Mouse (Mus musculus): ENCODE measurements around the gene Clec4a3. TPM values are rescaled to one million over a fixed set of nuclear protein-coding genes. Genes with fewer than 3 reads are reported as not detected.
"Not testable (repeated sequence)": the region's sequence is repeated elsewhere in the genome, so short reads cannot be mapped to it uniquely, and the experiment has no call there.

Gene Clec4a3
- total RNA-seq (2015; ENCODE audit: low replicate concordance) (25.2 and 26.0 TPM in 2 replicates), total RNA-seq (2017; ENCODE audit: low replicate concordance) (8.1 and 20.3 TPM in 2 replicates)

DNA sequence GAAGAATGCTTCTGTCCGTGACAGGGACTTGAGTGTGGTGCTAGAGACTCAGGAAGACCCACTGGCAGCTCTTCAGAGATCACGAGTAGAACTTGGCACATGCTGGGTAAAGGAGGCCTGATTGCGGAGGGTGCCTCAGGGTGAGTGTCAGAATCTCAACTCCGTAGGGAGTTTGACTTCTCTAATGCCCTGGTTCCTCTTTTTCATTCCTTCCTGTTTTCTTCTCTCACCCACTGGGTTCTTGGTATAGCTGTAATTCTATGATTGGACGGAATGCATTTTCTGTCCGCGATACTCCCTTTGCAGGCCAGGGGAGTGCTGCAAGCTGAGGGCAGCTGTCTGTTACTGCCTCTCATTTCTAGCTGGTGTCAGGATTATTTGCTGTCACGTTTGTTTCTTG is at the start of gene Clec4a3:
Clec4a3 (plus strand) TSS at position 115 of the 400 bp plus-strand sequence.
- no peak for ATAC-seq (replicated peaks; ENCODE audit: low FRiP score, poor library complexity, severe bottlenecking)

DNA sequence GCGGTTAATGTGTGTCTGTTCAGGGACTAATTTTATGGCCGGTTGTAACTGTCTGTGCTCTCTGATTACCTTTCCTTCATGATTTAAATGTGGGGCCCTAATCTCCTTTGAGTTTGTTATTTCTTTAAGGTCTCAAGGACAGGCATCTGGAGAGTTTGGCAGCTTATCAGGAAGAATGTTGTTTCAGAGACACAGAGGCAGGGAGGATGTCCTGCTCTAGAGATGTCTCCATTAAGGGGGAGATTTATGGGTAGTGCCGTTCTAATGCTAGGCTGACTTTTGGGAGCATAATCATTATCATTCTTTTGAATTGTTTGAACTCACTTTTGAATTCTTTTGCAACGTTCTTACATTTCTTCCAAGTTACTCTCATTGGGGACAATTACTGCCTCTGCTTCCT is 32.4 kb upstream of the Clec4a3 start:
- no peak for ATAC-seq (replicated peaks; ENCODE audit: low FRiP score, poor library complexity, severe bottlenecking)

- no peak for ATAC-seq (replicated peaks; ENCODE audit: low FRiP score, poor library complexity, severe bottlenecking)
Measured at GRCm38 (mm10) chr6:122921451-122921850, 30.9 kb upstream of the Clec4a3 start, which contains the start of gene Clec4a1. Gene Clec4a1 (plus strand): TSS chr6:122921848.

DNA sequence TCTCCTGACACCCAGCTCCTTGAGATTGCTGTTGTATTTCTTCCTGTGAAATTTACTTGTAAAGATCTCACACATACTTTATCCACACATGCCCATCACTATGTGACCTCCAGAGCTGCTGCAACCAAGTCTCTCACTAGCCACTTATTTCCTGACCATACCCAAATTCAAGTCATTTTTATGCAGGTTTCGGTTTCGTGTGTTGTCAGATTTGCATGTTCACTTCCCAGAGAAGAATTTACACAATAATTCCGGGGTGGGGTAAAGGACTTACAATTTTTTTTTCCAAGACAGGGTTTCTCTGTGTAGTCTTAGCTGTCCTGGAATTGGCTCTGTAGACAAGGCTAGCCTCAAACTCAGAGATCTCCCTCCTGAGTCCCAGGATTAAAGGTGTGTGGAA is 17.5 kb upstream of the Clec4a3 start:
- ATAC-seq (replicated peaks; ENCODE audit: low FRiP score, poor library complexity, severe bottlenecking), result no peak

DNA sequence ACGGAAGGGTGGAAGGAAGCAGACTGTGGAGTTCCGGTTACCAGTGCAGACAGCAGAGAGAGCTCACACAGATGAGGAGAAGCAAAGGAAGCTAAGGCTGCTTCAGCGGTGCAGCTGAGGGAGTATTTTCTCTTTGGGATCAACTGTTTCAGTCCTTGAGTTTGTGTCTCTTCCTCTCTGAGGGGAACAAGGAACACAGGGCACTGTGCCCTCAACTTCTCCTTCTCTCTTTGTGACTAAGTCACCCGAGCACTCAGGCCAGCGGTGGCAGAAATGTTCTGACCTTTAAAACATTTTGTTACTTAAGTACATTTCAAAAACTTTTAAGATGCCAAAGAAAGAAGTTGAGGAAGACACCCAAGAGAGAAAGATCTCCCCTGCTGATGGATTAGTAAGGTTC is 12.7 kb upstream of the Clec4a3 start:
- ATAC-seq (replicated peaks; ENCODE audit: low FRiP score, poor library complexity, severe bottlenecking), result no peak

- no peak for ATAC-seq (replicated peaks; ENCODE audit: low FRiP score, poor library complexity, severe bottlenecking)
Measured at GRCm38 (mm10) chr6:122946760-122947159, 5.6 kb upstream of the Clec4a3 start.

DNA sequence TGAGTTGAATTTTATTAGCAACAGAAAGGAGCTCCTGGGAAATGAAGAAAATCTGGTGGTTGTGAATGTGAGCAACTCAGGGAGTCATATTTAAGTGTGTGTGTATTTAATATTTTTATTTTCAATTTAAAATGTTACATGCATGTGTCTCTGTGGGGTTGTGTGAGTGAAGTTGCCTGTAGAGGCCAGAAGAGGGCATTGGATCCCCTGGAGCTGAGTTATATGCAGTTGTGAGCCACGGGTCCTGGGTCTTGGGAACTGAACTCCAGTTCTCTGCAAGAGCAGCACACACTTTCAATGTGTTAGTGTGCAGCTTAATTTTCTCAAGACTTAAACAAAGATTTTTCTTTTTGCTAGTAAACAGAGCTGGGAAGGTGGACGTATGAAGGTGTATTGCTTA is 12.2 kb downstream of the Clec4a3 start:
- ATAC-seq (replicated peaks; ENCODE audit: low FRiP score, poor library complexity, severe bottlenecking), result no peak

GRCm38 (mm10) chr6:122969048-122969447 is 16.7 kb downstream of the Clec4a3 start:
- no peak for ATAC-seq (replicated peaks; ENCODE audit: low FRiP score, poor library complexity, severe bottlenecking)

DNA sequence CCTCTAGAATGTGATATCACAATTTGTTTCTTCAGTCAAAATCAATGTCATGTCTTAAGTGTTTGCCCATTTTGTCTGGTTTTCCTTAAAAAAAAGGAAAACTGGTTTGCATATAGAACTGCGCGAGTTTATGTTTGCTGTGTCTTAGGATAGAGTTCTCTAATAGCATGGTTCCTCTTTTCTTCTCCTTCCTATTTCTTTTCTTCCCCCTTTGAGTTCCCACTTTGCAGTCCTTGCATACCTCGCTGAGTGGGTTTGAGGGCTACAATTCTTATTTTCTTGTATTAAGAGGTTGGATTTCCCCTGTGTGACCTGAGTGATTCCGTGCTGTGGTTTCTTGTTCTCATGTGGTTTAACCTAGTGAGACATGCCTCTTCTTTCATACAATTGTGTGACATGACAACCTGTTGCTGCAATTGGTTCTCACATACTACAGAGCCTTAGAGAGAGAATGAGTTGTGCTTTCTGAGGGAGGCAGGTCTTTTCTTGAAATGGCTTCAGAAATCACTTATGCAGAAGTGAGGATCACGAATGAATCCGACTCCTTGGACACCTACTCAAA is 37.6 kb downstream of the Clec4a3 start, which contains the start of gene Clec4a4:
Clec4a4 (plus strand) TSS at position 492 of the 562 bp plus-strand sequence.
- no peak for ATAC-seq (replicated peaks; ENCODE audit: low FRiP score, poor library complexity, severe bottlenecking)

GRCm38 (mm10) chr6:123004696-123005095 is 52.4 kb downstream of the Clec4a3 start:
- not testable (repeated sequence) for ATAC-seq (replicated peaks; ENCODE audit: low FRiP score, poor library complexity, severe bottlenecking)

DNA sequence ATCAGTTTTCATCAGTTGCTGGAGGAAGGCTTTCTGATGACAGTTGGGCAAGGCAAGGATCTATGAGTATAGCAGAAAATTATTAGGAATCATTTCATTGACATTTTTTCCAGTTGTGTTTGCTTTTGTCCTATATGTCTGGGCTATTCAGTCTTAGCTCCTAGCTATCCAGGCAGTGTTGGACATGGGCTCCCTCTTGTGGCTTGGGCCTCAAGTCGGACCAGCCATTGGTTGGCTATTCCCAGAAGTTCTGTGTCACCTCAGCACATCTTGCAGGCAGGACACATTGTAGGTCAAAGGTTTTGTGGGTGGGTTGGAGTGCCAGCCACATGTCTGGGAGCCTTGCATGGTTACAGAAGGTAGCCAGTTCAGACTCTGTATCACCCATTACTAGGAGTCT is 53.3 kb downstream of the Clec4a3 start:
- no peak for ATAC-seq (replicated peaks; ENCODE audit: low FRiP score, poor library complexity, severe bottlenecking)

Other genes with a start within 250 kb of the Clec4a3 start
- gene Nanog, start 245.0 kb upstream of the Clec4a3 start, total RNA-seq (2015; ENCODE audit: low replicate concordance), result not detected in 2 replicates
- gene Nanog, start 245.0 kb upstream of the Clec4a3 start, total RNA-seq (2017; ENCODE audit: low replicate concordance), result not detected in 2 replicates
- 9.4 and 13.4 TPM in 2 replicates for gene Slc2a3, start 150.9 kb upstream of the Clec4a3 start, total RNA-seq (2015; ENCODE audit: low replicate concordance)
- 9.4 and 10.8 TPM in 2 replicates for gene Slc2a3, start 150.9 kb upstream of the Clec4a3 start, total RNA-seq (2017; ENCODE audit: low replicate concordance)
- 9.4 and 17.6 TPM in 2 replicates for gene Foxj2, start 132.6 kb upstream of the Clec4a3 start, total RNA-seq (2015; ENCODE audit: low replicate concordance)
- gene Foxj2, start 132.6 kb upstream of the Clec4a3 start, total RNA-seq (2017; ENCODE audit: low replicate concordance), result 5.2 and 9.2 TPM in 2 replicates
- gene C3ar1, start 96.4 kb upstream of the Clec4a3 start, total RNA-seq (2015; ENCODE audit: low replicate concordance), result 1.3 and 1.4 TPM in 2 replicates
- 0.26 TPM in 1 of 2 replicates, not detected in the other for gene C3ar1, start 96.4 kb upstream of the Clec4a3 start, total RNA-seq (2017; ENCODE audit: low replicate concordance)
- 15.1 and 22.7 TPM in 2 replicates for gene Necap1, start 78.0 kb upstream of the Clec4a3 start, total RNA-seq (2015; ENCODE audit: low replicate concordance)
- gene Necap1, start 78.0 kb upstream of the Clec4a3 start, total RNA-seq (2017; ENCODE audit: low replicate concordance), result 8.4 and 18.9 TPM in 2 replicates
- gene Clec4a1, start 30.7 kb upstream of the Clec4a3 start, total RNA-seq (2015; ENCODE audit: low replicate concordance), result 36.9 and 48.7 TPM in 2 replicates
- gene Clec4a1, start 30.7 kb upstream of the Clec4a3 start, total RNA-seq (2017; ENCODE audit: low replicate concordance), result 6.4 and 11.0 TPM in 2 replicates
- 2.9 TPM in 1 of 2 replicates, not detected in the other for gene Clec4a4, start 37.9 kb downstream of the Clec4a3 start, total RNA-seq (2015; ENCODE audit: low replicate concordance)
- not detected in 2 replicates for gene Clec4a4, start 37.9 kb downstream of the Clec4a3 start, total RNA-seq (2017; ENCODE audit: low replicate concordance)
- gene Clec4b1, start 97.4 kb downstream of the Clec4a3 start, total RNA-seq (2015; ENCODE audit: low replicate concordance), result 5.0 and 23.9 TPM in 2 replicates
- gene Clec4b1, start 97.4 kb downstream of the Clec4a3 start, total RNA-seq (2017; ENCODE audit: low replicate concordance), result 4.8 TPM in 1 of 2 replicates, not detected in the other
- 38.2 and 49.0 TPM in 2 replicates for gene Clec4a2, start 153.9 kb downstream of the Clec4a3 start, total RNA-seq (2015; ENCODE audit: low replicate concordance)
- 16.3 and 45.9 TPM in 2 replicates for gene Clec4a2, start 153.9 kb downstream of the Clec4a3 start, total RNA-seq (2017; ENCODE audit: low replicate concordance)
- 3.4 TPM in 1 of 2 replicates, not detected in the other for gene Clec4b2, start 220.4 kb downstream of the Clec4a3 start, total RNA-seq (2015; ENCODE audit: low replicate concordance)
- gene Clec4b2, start 220.4 kb downstream of the Clec4a3 start, total RNA-seq (2017; ENCODE audit: low replicate concordance), result 1.3 and 4.8 TPM in 2 replicates